Mouse (Mus musculus) heart, adult 2 months (tissue): ENCODE measurements at regions not wholly inside any gene's neighbourhood (a gene's known extent, or its start where the extent isn't known, plus 50 kb on each side); places are given as distances from the start of the nearest gene placed in this dataset.

Experiments
- DNase-seq, 2 experiments: peaks; one replicate each; pipeline ENCODE4 v3.0.0; 2021
- H3K27ac ChIP-seq: fragments of 200-600 bp; 2 replicates; pipeline ENCODE4 v1.8.1; 2022
- H3K27me3 ChIP-seq: fragments of 200-500 bp; 2 replicates; pipeline ENCODE4 v1.6.1; 2012; ENCODE audit warnings: mild to moderate bottlenecking, low read length, inconsistent platforms, mixed read lengths; ENCODE audit not compliant: control insufficient read depth, insufficient read depth
- H3K36me3 ChIP-seq: fragments of 200-500 bp; 2 replicates; pipeline ENCODE4 v1.6.1; 2012; ENCODE audit warnings: low read length, inconsistent platforms; ENCODE audit not compliant: control insufficient read depth, insufficient read depth
- H3K4me1 ChIP-seq: fragments of 200-500 bp; 2 replicates; pipeline ENCODE4 v1.6.1; 2011; ENCODE audit warnings: low read length; ENCODE audit not compliant: control insufficient read depth, insufficient read depth
- H3K4me3 ChIP-seq: fragments of 200-600 bp; 2 replicates; pipeline ENCODE4 v1.8.1; 2022
- H3K79me2 ChIP-seq: fragments of 200-500 bp; replicated peaks from 2 replicates; pipeline ENCODE4 v1.6.1; 2012; ENCODE audit warnings: mild to moderate bottlenecking, inconsistent platforms, low read length, moderate library complexity, mixed read lengths; ENCODE audit not compliant: control insufficient read depth, insufficient read depth
- H3K9ac ChIP-seq: fragments of 200-500 bp; 2 replicates; pipeline ENCODE4 v1.6.1; 2012; ENCODE audit warnings: low read depth, mild to moderate bottlenecking, control low read depth, inconsistent platforms, low read length, mixed read lengths
- CTCF ChIP-seq: fragments of 200-600 bp; IDR thresholded peaks from 2 replicates; pipeline ENCODE4 v1.8.1; 2022; ENCODE audit warnings: antibody characterized with exemption, mild to moderate bottlenecking, moderate library complexity
- EP300 ChIP-seq: fragments of 200-500 bp; IDR thresholded peaks from 2 replicates; pipeline ENCODE4 v1.6.1; 2011; ENCODE audit warnings: low read depth, low read length, control low read depth; ENCODE audit not compliant: insufficient read depth
- POLR2A ChIP-seq: fragments of 200-500 bp; IDR thresholded peaks from 2 replicates; pipeline ENCODE4 v1.6.1; 2011; ENCODE audit warnings: mild to moderate bottlenecking, low read depth, low read length, control low read depth; ENCODE audit not compliant: insufficient read depth
- WGBS: fragments of 180-500 bp; shearing (Covaris S2); methylation state at CpG from one replicate; pipeline ENCODE4 v1.1.7; 2018; 5-methylcytosine and 5-hydroxymethylcytosine counted together
- intact Hi-C: fragments of 180-260 bp; cut with DNase I; formaldehyde crosslinking; loops from one replicate; pipeline ENCODE4 v1.15.1; 2025

- no peak overlapping the region for H3K27ac ChIP-seq
- TF ChIP-seq EP300: no peak
- no peak for TF ChIP-seq CTCF
- no peak for TF ChIP-seq POLR2A
- intact Hi-C loops: no loop called here
- H3K4me3 ChIP-seq: no peak overlapping the region
- no peaks in the 10 kb centered on the region for H3K27me3 ChIP-seq
- no peaks in the 10 kb centered on the region for H3K36me3 ChIP-seq
- no peaks in the 10 kb centered on the region for H3K4me1 ChIP-seq
- WGBS: 76% methylated on average over 5 of the region's 5 CpGs
- no peak overlapping the region for H3K9ac ChIP-seq
- no peak for DNase-seq
- no peaks in the 10 kb centered on the region for H3K79me2 ChIP-seq
These were observed 193.8 kb upstream of the Zfp507 start for GRCm38 (mm10) chr7:35996609-35997008.

GRCm38 (mm10) chr7:35992511-35992910 is 189.7 kb upstream of the Zfp507 start:
- intact Hi-C loops: no loop called here
- Histone ChIP-seq H3K27ac (no peak overlapping the region), H3K27me3 (no peaks in the 10 kb centered on the region), H3K9ac (no peak overlapping the region), H3K79me2 (no peaks in the 10 kb centered on the region), H3K36me3 (no peaks in the 10 kb centered on the region), H3K4me1 (no peaks in the 10 kb centered on the region), H3K4me3 (no peak overlapping the region)
- 79% methylated on average over 8 of the region's 8 CpGs for WGBS
- no peak for TF ChIP-seq CTCF
- TF ChIP-seq EP300: no peak
- no peak for TF ChIP-seq POLR2A
- no peak for DNase-seq

- TF ChIP-seq CTCF: no peak
- TF ChIP-seq EP300: no peak
- TF ChIP-seq POLR2A: no peak
- H3K79me2 ChIP-seq: no peaks in the 10 kb centered on the region
- H3K27ac ChIP-seq: no peak overlapping the region
- H3K4me1 ChIP-seq: no peaks in the 10 kb centered on the region
- H3K27me3 ChIP-seq: no peaks in the 10 kb centered on the region
- DNase-seq: no peak
- 81% methylated on average over 5 of the region's 5 CpGs for WGBS
- no peak overlapping the region for H3K9ac ChIP-seq
- intact Hi-C loops: no loop called here
- H3K4me3 ChIP-seq: no peak overlapping the region
- no peaks in the 10 kb centered on the region for H3K36me3 ChIP-seq
These were observed 188.3 kb upstream of the Zfp507 start for GRCm38 (mm10) chr7:35991141-35991540.

GRCm38 (mm10) chr7:35989456-35989855 is 186.7 kb upstream of the Zfp507 start:
- no peak overlapping the region for H3K4me3 ChIP-seq
- no peaks in the 10 kb centered on the region for H3K27me3 ChIP-seq
- no peak overlapping the region for H3K9ac ChIP-seq
- no peaks in the 10 kb centered on the region for H3K79me2 ChIP-seq
- intact Hi-C loops: no loop called here
- no peaks in the 10 kb centered on the region for H3K36me3 ChIP-seq
- TF ChIP-seq POLR2A (no peak), CTCF (no peak), EP300 (no peak)
- 78% methylated on average over 8 of the region's 8 CpGs for WGBS
- H3K4me1 ChIP-seq: no peaks in the 10 kb centered on the region
- H3K27ac ChIP-seq: no peak overlapping the region
- DNase-seq: no peak

- Histone ChIP-seq H3K4me3 (no peak overlapping the region), H3K27ac (no peak overlapping the region), H3K9ac (no peak overlapping the region), H3K36me3 (no peaks in the 10 kb centered on the region), H3K79me2 (no peaks in the 10 kb centered on the region), H3K27me3 (no peaks in the 10 kb centered on the region), H3K4me1 (no peaks in the 10 kb centered on the region)
- intact Hi-C loops: no loop called here
- 77% methylated on average over 13 of the region's 13 CpGs for WGBS
- no peak for DNase-seq
- TF ChIP-seq EP300: no peak
These were observed 185.8 kb upstream of the Zfp507 start for GRCm38 (mm10) chr7:35988449-35989109.

- H3K79me2 ChIP-seq: no peaks in the 10 kb centered on the region
- no peak overlapping the region for H3K27ac ChIP-seq
- TF ChIP-seq EP300 (no peak), CTCF (no peak), POLR2A (no peak)
- 52% methylated on average over 9 of the region's 9 CpGs for WGBS
- no peak overlapping the region for H3K4me3 ChIP-seq
- intact Hi-C loops: no loop called here
- H3K36me3 ChIP-seq: no peaks in the 10 kb centered on the region
- no peaks in the 10 kb centered on the region for H3K27me3 ChIP-seq
- H3K9ac ChIP-seq: no peak overlapping the region
- no peak for DNase-seq
- H3K4me1 ChIP-seq: no peaks in the 10 kb centered on the region
These were observed 175.2 kb upstream of the Zfp507 start for GRCm38 (mm10) chr7:35977986-35978385.
